Mouse (Mus musculus): Measurements from ENCODE around the gene Avpr1a.
A peak's percentile ranks its signal among the peaks of the same experiment; 100 is the strongest.

GRCm38 (mm10) chr10:122447861-122448716 is at the start of gene Avpr1a:
- TF ChIP-seq CTCF (conservative IDR thresholded peaks at IDR 0.05; ENCODE audit: insufficient read depth, insufficient read length, low read depth, low read length) (0 out of 2 replicates have a peak, but pooled peaks have one; percentile 1), POLR2A (IDR thresholded peaks at IDR 0.05; ENCODE audit: low read depth, low read length) (no peak)

Data from kidney, adult 2 months (tissue).